Mouse (Mus musculus) G1E (cell line): Measurements from ENCODE around the gene Kcnh3.

ENCODE experiments used
- CTCF ChIP-seq: IDR thresholded peaks from 2 replicates; pipeline ENCODE4 v1.5.1; 2012; ENCODE audit warnings: low read depth, low read length, inconsistent platforms, mixed read lengths
- TAL1 ChIP-seq: conservative IDR thresholded peaks from 2 replicates; pipeline ENCODE4 v1.6.1; 2012; ENCODE audit warnings: low read depth, low read length, inconsistent platforms, mixed read lengths

DNA sequence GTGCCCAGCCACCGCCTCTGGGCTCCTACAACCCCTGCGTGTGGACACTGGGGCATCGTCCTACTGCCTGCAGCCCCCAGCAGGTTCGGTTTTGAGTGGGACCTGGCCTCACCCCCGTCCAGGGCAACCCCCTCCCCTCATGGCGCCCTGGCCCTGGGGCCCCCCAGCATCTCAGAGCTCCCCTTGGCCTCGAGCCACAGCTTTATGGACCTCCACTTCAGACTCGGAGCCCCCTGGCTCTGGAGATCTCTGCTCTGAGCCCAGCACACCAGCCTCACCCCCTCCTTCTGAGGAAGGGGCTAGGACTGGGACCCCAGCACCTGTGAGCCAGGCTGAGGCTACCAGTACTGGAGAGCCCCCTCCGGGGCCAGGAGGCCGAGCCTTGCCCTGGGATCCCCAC is 17.4 kb downstream of the Kcnh3 start:
- no peak for TF ChIP-seq CTCF
- TF ChIP-seq TAL1, result no peak
